Mouse (Mus musculus): ENCODE data around the gene Nek9. TPM values are rescaled to one million over a fixed set of nuclear protein-coding genes. Genes with fewer than 3 reads are reported as not detected.

The Nek9 gene
- polyA plus RNA-seq, 1 experiment from 2014 or later, result 21.1 TPM

- no peak for ATAC-seq (ENCODE audit: low FRiP score, low read depth)
These were observed 67.9 kb downstream of the Nek9 start for GRCm38 (mm10) chr12:85271132-85271842.

DNA sequence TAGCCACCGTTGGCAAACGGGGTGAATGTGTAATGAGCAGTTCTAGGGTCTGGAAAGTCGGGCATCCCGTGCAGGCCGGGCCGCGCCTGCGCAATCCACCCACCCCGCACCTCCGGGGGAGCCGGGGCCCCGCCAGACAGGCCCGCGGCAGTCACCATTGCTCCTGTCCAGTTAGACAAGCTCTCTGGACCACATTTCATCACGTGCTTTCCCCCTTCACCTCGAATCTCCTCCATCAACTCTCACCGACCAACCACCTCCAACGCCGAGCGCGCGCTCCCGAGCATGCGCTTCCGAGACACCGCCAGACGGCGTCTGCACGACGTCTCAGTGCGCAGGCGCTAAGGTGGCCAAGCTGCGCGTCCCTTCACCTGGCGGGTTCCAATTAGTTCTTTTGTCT, 68.8 kb downstream of the Nek9 start, which contains the start of gene Mlh3:
Gene Mlh3, minus strand, starts transcription at position 281 of the 400 bp plus-strand sequence.
- WGBS, result 1% methylated on average over 35 of the region's 35 CpGs

More at GRCm38 (mm10) chr12:85271132-85271842, 67.9 kb downstream of the Nek9 start:
- Histone ChIP-seq H3K9ac (replicated peaks) (no peak overlapping the region), H3K4me1 (peaks cover 4% of the 10 kb centered on the region; the same call in 1 of the 2 replicates), H3K27ac (replicated peaks) (no peak overlapping the region), H3K36me3 (no peaks in the 10 kb centered on the region), H3K4me3 (no peak overlapping the region), H3K27me3 (no peaks in the 10 kb centered on the region), H3K4me2 (replicated peaks) (no peak overlapping the region), H3K9me3 (no peaks in the 10 kb centered on the region)
- WGBS, result 80% methylated on average over 7 of the region's 7 CpGs

GRCm38 (mm10) chr12:85269821-85270220, 69.3 kb downstream of the Nek9 start:
- Histone ChIP-seq H3K36me3 (no peaks in the 10 kb centered on the region), H3K4me2 (replicated peaks) (peak overlapping the region; percentile 54), H3K4me1 (peaks cover 4% of the 10 kb centered on the region; the same call in 1 of the 2 replicates), H3K9ac (replicated peaks) (peak overlapping the region; percentile 68), H3K27ac (replicated peaks) (peak overlapping the region; percentile 85), H3K9me3 (no peaks in the 10 kb centered on the region), H3K4me3 (peak overlapping the region; percentile 60), H3K27me3 (no peaks in the 10 kb centered on the region)
- ATAC-seq (ENCODE audit: low FRiP score, low read depth), result no peak
- 61% methylated on average over 3 of the region's 3 CpGs for WGBS

More for the DNA sequence above, 68.8 kb downstream of the Nek9 start, which contains the start of gene Mlh3:
- Histone ChIP-seq H3K4me2 (replicated peaks) (peak within 1 kb of the TSS; percentile 54), H3K27me3 (no peaks in the 10 kb centered on the region), H3K4me3 (peak within 1 kb of the TSS; percentile 60), H3K4me1 (peaks cover 4% of the 10 kb centered on the region; the same call in 1 of the 2 replicates), H3K27ac (replicated peaks) (peak within 1 kb of the TSS; percentile 85), H3K9me3 (no peaks in the 10 kb centered on the region), H3K36me3 (no peaks in the 10 kb centered on the region), H3K9ac (replicated peaks) (peak within 1 kb of the TSS; percentile 68)
- peak; percentile 95 for ATAC-seq (ENCODE audit: low FRiP score, low read depth)

- H3K4me2 ChIP-seq (replicated peaks), result no peak overlapping the region
- no peak for ATAC-seq (ENCODE audit: low FRiP score, low read depth)
- 91% methylated on average over 3 of the region's 3 CpGs for WGBS
- H3K9ac ChIP-seq (replicated peaks), result no peak overlapping the region
- H3K27me3 ChIP-seq, result no peaks in the 10 kb centered on the region
- H3K9me3 ChIP-seq, result no peaks in the 10 kb centered on the region
- no peaks in the 10 kb centered on the region for H3K36me3 ChIP-seq
- peaks cover 6% of the 10 kb centered on the region; the same call in 1 of the 2 replicates for H3K4me1 ChIP-seq
- H3K4me3 ChIP-seq, result no peak overlapping the region
- H3K27ac ChIP-seq (replicated peaks), result no peak overlapping the region
These were observed 72.9 kb downstream of the Nek9 start for GRCm38 (mm10) chr12:85266248-85266647.

DNA sequence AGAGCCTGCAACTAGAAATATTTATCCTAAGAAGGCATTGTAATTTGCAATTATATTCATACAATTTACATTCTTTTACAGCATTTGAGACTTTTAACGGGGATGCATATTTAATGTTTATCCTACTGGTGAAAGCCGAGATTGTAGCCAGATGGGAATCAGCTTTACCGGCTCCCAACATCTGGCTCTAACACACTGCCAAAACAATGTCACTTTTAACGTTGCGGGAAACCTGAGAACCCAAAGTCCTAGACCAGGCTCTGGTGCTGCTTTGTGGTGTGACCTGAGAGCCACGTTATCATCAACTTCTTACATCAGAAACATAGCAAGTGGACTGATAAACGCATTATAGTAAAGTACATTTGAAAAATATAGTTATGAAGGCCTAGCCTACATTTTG, 74.2 kb downstream of the Nek9 start:
- H3K9ac ChIP-seq (replicated peaks), result no peak overlapping the region
- no peaks in the 10 kb centered on the region for H3K9me3 ChIP-seq
- no peaks in the 10 kb centered on the region for H3K36me3 ChIP-seq
- WGBS, result 73% methylated on average over 7 of the region's 7 CpGs
- H3K4me2 ChIP-seq (replicated peaks), result no peak overlapping the region
- peaks cover 4% of the 10 kb centered on the region; the same call in 1 of the 2 replicates for H3K4me1 ChIP-seq
- no peaks in the 10 kb centered on the region for H3K27me3 ChIP-seq
- H3K4me3 ChIP-seq, result no peak overlapping the region
- no peak overlapping the region for H3K27ac ChIP-seq (replicated peaks)
- ATAC-seq (ENCODE audit: low FRiP score, low read depth), result no peak

GRCm38 (mm10) chr12:85264531-85264930, 74.6 kb downstream of the Nek9 start:
- no peak for ATAC-seq (ENCODE audit: low FRiP score, low read depth)
- H3K4me1 ChIP-seq, result 0 out of 2 replicates have a peak, but pooled peaks cover 2% of the 10 kb centered on the region
- no peaks in the 10 kb centered on the region for H3K36me3 ChIP-seq
- no peak overlapping the region for H3K4me3 ChIP-seq
- no peak overlapping the region for H3K9ac ChIP-seq (replicated peaks)
- 94% methylated on average over 8 of the region's 8 CpGs for WGBS
- no peaks in the 10 kb centered on the region for H3K27me3 ChIP-seq
- H3K9me3 ChIP-seq, result no peaks in the 10 kb centered on the region
- no peak overlapping the region for H3K4me2 ChIP-seq (replicated peaks)
- no peak overlapping the region for H3K27ac ChIP-seq (replicated peaks)

GRCm38 (mm10) chr12:85263190-85263589, 76.0 kb downstream of the Nek9 start:
- H3K27ac ChIP-seq (replicated peaks), result no peak overlapping the region
- H3K4me1 ChIP-seq, result 0 out of 2 replicates have a peak, but pooled peaks cover 2% of the 10 kb centered on the region
- 87% methylated on average over 5 of the region's 5 CpGs for whole genome bisulfite sequencing
- no peak overlapping the region for H3K4me3 ChIP-seq
- no peaks in the 10 kb centered on the region; the same call in 1 of the 2 replicates for H3K36me3 ChIP-seq
- no peak overlapping the region for H3K4me2 ChIP-seq (replicated peaks)
- ATAC-seq (ENCODE audit: low FRiP score, low read depth), result no peak
- no peaks in the 10 kb centered on the region for H3K9me3 ChIP-seq
- no peaks in the 10 kb centered on the region for H3K27me3 ChIP-seq
- H3K9ac ChIP-seq (replicated peaks), result no peak overlapping the region

DNA sequence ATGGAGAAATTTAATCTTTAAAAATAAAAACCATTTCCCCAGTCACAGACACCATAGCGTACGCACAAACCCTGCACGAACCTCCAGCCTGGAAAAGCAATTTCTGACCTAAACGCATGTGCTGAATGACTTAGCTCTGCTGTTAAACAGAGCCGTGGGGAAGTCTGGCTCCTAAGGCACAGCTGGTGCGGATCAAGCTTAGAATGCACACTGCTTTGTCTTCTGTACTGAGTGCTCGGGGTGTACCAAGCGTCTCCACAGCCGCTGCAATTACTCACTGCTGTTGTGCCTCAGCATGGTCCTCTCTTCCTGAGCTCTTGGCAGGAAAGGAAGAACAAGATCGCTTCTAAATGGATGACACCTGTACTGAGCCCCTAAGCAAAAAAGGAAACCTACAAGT, 76.7 kb downstream of the Nek9 start:
- no peak for ATAC-seq (ENCODE audit: low FRiP score, low read depth)

DNA sequence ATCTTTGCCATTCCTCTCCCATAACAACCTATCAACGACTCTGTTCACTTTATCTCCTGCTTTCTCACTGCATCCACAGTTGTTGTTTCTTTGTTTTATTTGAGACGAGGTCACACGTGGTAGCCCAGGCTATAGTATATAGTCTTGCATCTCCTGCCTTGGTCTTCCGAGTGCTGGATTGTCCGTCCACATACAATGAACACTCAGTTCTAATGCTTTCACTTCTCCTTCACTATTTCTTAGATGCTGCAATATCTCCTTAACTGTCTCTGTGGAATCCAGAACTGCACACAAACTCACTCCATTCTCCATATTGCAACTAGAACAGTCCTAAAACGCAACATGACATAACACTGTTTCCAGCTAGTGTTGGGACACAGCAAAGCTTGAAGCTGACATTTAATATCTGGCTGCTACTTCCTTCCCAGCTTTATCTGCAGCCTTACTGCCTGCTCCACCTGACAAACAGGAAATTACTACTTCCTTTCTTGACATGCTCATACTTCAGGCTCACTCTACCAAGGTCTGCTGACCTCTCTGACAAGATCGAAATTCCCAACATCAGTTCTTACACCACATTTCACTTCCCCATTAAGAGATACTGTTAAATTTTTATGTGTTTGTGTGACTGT, 82.0 kb downstream of the Nek9 start:
- no peaks in the 10 kb centered on the region; the same call in 1 of the 2 replicates for H3K36me3 ChIP-seq
- WGBS, result 86% methylated on average over 7 of the region's 7 CpGs
- no peaks in the 10 kb centered on the region for H3K9me3 ChIP-seq
- H3K4me3 ChIP-seq, result no peak overlapping the region
- H3K4me2 ChIP-seq (replicated peaks), result no peak overlapping the region
- no peak overlapping the region for H3K27ac ChIP-seq (replicated peaks)
- no peak overlapping the region for H3K9ac ChIP-seq (replicated peaks)
- no peaks in the 10 kb centered on the region for H3K27me3 ChIP-seq
- no peaks in the 10 kb centered on the region for H3K4me1 ChIP-seq
- no peak for ATAC-seq (ENCODE audit: low FRiP score, low read depth)

More for the DNA sequence above, 76.7 kb downstream of the Nek9 start:
- Histone ChIP-seq H3K4me2 (replicated peaks) (no peak overlapping the region), H3K27ac (replicated peaks) (no peak overlapping the region), H3K9me3 (no peaks in the 10 kb centered on the region), H3K4me1 (0 out of 2 replicates have a peak, but pooled peaks cover 2% of the 10 kb centered on the region), H3K9ac (replicated peaks) (no peak overlapping the region), H3K27me3 (no peaks in the 10 kb centered on the region), H3K4me3 (no peak overlapping the region), H3K36me3 (no peaks in the 10 kb centered on the region; the same call in 1 of the 2 replicates)
- WGBS, result 54% methylated on average over 10 of the region's 10 CpGs

DNA sequence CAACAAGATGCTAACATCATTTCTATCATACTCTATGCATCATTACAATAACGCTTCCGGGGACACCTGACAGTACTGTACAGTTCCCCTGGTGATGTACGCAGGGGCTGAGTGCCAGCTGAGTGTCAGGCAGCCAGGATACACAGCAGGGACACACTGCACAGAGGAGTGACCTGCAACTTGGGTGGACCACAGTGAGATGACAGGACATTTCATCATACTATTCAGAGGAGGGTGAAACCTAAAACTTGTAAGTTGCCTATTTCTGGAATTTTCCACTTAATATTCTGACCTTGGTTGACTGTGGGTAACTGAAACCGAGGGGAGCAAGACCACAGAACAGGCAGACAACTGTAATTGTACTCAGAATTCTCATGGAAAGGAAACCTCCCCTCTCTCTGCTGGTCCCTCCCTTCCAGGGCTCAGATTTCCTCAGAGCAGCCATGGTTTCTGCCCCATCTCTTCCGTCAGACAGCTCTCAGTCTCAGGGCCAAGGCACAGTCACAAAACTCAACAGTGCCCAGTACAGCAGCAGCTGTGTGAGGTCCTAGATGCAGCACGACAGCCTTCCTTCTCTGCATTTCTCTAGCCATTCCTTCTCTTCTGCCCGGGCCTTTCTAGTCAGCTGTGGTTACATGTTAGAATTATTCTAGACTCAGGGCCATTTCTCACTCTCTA, 82.9 kb downstream of the Nek9 start:
- H3K4me3 ChIP-seq, result no peak overlapping the region
- H3K36me3 ChIP-seq, result no peaks in the 10 kb centered on the region; the same call in 1 of the 2 replicates
- H3K9me3 ChIP-seq, result no peaks in the 10 kb centered on the region
- WGBS, result 78% methylated on average over 7 of the region's 7 CpGs
- no peaks in the 10 kb centered on the region for H3K27me3 ChIP-seq
- H3K27ac ChIP-seq (replicated peaks), result no peak overlapping the region
- H3K9ac ChIP-seq (replicated peaks), result no peak overlapping the region
- ATAC-seq (ENCODE audit: low FRiP score, low read depth), result no peak
- no peaks in the 10 kb centered on the region for H3K4me1 ChIP-seq
- no peak overlapping the region for H3K4me2 ChIP-seq (replicated peaks)

DNA sequence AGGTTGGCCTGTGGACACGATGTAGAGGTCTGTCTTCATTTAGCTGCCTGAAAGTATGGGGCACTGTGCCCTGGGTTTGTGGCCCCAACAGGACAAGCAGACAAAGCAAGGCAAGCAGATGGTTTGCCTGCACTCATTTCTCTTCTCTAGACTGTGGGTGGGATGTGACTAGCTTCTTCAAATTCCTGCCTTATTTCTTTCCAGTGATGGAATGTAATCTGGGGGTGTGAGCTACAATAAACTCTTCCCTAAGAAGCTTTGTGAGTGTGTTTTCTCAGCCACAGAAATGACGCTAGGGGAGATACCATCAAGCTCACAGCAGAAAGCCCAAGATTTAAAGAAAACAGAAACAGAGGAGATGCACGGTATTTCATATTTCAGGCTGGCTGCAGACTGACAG, 87.1 kb downstream of the Nek9 start:
- H3K9ac ChIP-seq (replicated peaks), result no peak overlapping the region
- no peaks in the 10 kb centered on the region for H3K27me3 ChIP-seq
- H3K27ac ChIP-seq (replicated peaks), result no peak overlapping the region
- no peaks in the 10 kb centered on the region for H3K9me3 ChIP-seq
- H3K4me2 ChIP-seq (replicated peaks), result no peak overlapping the region
- H3K4me3 ChIP-seq, result no peak overlapping the region
- H3K4me1 ChIP-seq, result 0 out of 2 replicates have a peak, but pooled peaks cover 2% of the 10 kb centered on the region
- no peak for ATAC-seq (ENCODE audit: low FRiP score, low read depth)
- H3K36me3 ChIP-seq, result 0 out of 2 replicates have a peak, but pooled peaks cover 8% of the 10 kb centered on the region
- 90% methylated on average over 3 of the region's 3 CpGs for WGBS
